Mouse (Mus musculus) olfactory bulb, adult 2 months (tissue): ENCODE measurements around the gene Eya4. TPM values are rescaled to one million over a fixed set of nuclear protein-coding genes. Genes with fewer than 3 reads are reported as not detected.

Experiments
- H3K27ac ChIP-seq: fragments of 200-500 bp; 2 replicates; pipeline ENCODE4 v1.5.1; 2012; ENCODE audit warnings: low read depth, low read length; ENCODE audit not compliant: insufficient read depth
- H3K4me1 ChIP-seq: fragments of 200-500 bp; 2 replicates; pipeline ENCODE4 v1.6.1; 2012; ENCODE audit warnings: low read length; ENCODE audit not compliant: control insufficient read depth, insufficient read depth
- H3K4me3 ChIP-seq: fragments of 200-500 bp; 2 replicates; pipeline ENCODE4 v1.5.1; 2012; ENCODE audit warnings: mild to moderate bottlenecking, low read depth, low read length, moderate library complexity; ENCODE audit not compliant: insufficient read depth
- CTCF ChIP-seq: fragments of 200-500 bp; IDR thresholded peaks from 2 replicates; pipeline ENCODE4 v1.5.1; 2012; ENCODE audit warnings: low read depth, mild to moderate bottlenecking, low read length, moderate library complexity; ENCODE audit not compliant: insufficient read depth
- POLR2A ChIP-seq: fragments of 200-500 bp; IDR thresholded peaks from 2 replicates; pipeline ENCODE4 v1.6.1; 2012; ENCODE audit warnings: mild to moderate bottlenecking, low read depth, low read length, moderate library complexity; ENCODE audit not compliant: insufficient read depth
- WGBS: fragments of 180-500 bp; shearing (Covaris S2); methylation state at CpG from one replicate; pipeline ENCODE4 v1.1.7; 2018; 5-methylcytosine and 5-hydroxymethylcytosine counted together
- polyA plus RNA-seq: library from polyadenylated mRNA; stranded (reverse); fragments of >200 nt; gene quantifications from 2 replicates; pipeline ENCODE4 v1.2.4, GENCODE M21; 2012; ENCODE audit warnings: low replicate concordance; ENCODE audit not compliant: missing spikeins, insufficient read depth, insufficient read length

The Eya4 gene
- polyA plus RNA-seq, 1 experiment = not detected

GRCm38 (mm10) chr10:23246485-23246884 is 104.1 kb downstream of the Eya4 start:
- TF ChIP-seq POLR2A (no peak), CTCF (no peak)
- no peak overlapping the region for H3K27ac ChIP-seq
- H3K4me1 ChIP-seq = no peaks in the 10 kb centered on the region
- no peak overlapping the region for H3K4me3 ChIP-seq
- WGBS = 70% methylated on average over 3 of the region's 3 CpGs

- Histone ChIP-seq H3K27ac (no peak overlapping the region), H3K4me3 (no peak overlapping the region), H3K4me1 (no peaks in the 10 kb centered on the region)
- 82% methylated on average over 11 of the region's 11 CpGs for WGBS
- no peak for TF ChIP-seq CTCF
- no peak for TF ChIP-seq POLR2A
Measured at GRCm38 (mm10) chr10:23236918-23237317, 113.7 kb downstream of the Eya4 start.

- 91% methylated on average over 4 of the region's 4 CpGs for WGBS
- Histone ChIP-seq H3K4me1 (no peaks in the 10 kb centered on the region), H3K4me3 (no peak overlapping the region), H3K27ac (no peak overlapping the region)
- TF ChIP-seq POLR2A (no peak), CTCF (no peak)
Measured at GRCm38 (mm10) chr10:23235405-23235804, 115.2 kb downstream of the Eya4 start.

- Histone ChIP-seq H3K4me3 (no peak overlapping the region), H3K27ac (no peak overlapping the region), H3K4me1 (no peaks in the 10 kb centered on the region)
- WGBS = 83% methylated on average over 6 of the region's 6 CpGs
- no peak for TF ChIP-seq CTCF
- TF ChIP-seq POLR2A = no peak
Measured at GRCm38 (mm10) chr10:23233425-23233824, 117.2 kb downstream of the Eya4 start.

DNA sequence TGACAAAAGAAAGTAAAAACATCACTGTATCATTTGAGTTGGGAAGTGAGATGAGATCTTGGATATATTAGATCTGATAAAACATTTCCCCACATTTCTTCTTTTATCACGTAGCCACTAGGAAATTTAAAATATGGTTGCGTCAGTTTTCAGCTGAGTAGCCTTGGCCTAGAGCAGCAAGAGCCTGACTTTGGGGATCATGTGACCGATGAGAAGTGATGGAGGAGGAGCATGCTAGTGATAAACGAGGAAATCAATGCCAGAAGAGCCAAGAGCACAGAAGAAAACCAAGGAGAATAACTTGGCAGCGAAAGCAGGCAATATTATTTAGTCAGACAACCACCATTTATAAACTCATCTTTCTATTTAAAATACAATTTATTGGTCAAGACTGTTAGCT is 119.7 kb downstream of the Eya4 start:
- WGBS = 84% methylated on average over 5 of the region's 5 CpGs
- TF ChIP-seq POLR2A = no peak
- no peak for TF ChIP-seq CTCF
- no peak overlapping the region for H3K27ac ChIP-seq
- no peaks in the 10 kb centered on the region for H3K4me1 ChIP-seq
- H3K4me3 ChIP-seq = no peak overlapping the region

DNA sequence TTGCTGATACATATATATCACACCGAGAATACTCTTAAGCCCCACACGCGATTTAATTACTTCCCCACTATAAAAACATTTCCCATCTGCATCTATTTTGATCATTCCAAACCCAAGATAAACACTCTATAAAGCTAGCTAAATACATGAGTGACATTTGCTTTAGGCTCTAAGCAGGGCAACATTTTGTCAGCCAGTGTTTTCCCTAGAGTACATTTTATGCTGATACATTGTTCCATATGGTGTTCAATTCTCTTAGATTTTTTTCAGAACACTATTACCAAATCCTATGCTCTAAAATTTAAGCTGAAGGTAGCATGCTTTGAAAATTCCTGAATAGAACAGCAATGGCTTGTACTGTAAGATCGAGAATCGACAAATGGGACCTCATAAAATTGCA is 127.2 kb downstream of the Eya4 start:
- WGBS = 83% methylated on average over 5 of the region's 5 CpGs
- TF ChIP-seq CTCF = no peak
- H3K4me1 ChIP-seq = no peaks in the 10 kb centered on the region
- no peak overlapping the region for H3K4me3 ChIP-seq
- no peak overlapping the region for H3K27ac ChIP-seq

GRCm38 (mm10) chr10:23220432-23220831 is 130.2 kb downstream of the Eya4 start:
- WGBS = 29% methylated on average over 3 of the region's 3 CpGs
- Histone ChIP-seq H3K4me1 (no peaks in the 10 kb centered on the region), H3K27ac (no peak overlapping the region), H3K4me3 (no peak overlapping the region)
- TF ChIP-seq CTCF (no peak), POLR2A (no peak)

DNA sequence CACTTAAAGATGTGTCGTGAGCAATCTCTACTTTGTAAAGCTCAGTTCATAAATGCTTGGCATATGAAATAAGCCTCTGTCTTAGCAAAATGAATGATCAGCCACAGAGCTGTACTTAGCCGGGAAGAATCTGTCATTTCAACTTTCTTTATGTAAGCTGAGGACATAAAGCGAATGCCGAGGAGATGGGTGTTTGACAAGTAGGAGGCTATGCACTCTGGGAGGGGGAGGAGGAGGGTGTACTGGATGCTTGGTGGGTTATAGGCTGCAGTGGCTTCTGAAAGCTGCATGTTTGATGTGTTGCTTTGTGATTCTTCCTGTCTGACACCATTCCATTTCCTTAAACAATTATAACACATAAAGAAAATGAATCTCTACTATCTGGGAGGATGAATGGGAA is 133.8 kb downstream of the Eya4 start:
- no peak overlapping the region for H3K27ac ChIP-seq
- WGBS = 74% methylated on average over 4 of the region's 4 CpGs
- no peaks in the 10 kb centered on the region for H3K4me1 ChIP-seq
- no peak overlapping the region for H3K4me3 ChIP-seq
- no peak for TF ChIP-seq POLR2A
- no peak for TF ChIP-seq CTCF

- no peak for TF ChIP-seq POLR2A
- TF ChIP-seq CTCF = no peak
- 81% methylated on average over 2 of the region's 2 CpGs for WGBS
- Histone ChIP-seq H3K4me3 (no peak overlapping the region), H3K27ac (no peak overlapping the region), H3K4me1 (no peaks in the 10 kb centered on the region)
Measured at GRCm38 (mm10) chr10:23211381-23211780, 139.2 kb downstream of the Eya4 start.

DNA sequence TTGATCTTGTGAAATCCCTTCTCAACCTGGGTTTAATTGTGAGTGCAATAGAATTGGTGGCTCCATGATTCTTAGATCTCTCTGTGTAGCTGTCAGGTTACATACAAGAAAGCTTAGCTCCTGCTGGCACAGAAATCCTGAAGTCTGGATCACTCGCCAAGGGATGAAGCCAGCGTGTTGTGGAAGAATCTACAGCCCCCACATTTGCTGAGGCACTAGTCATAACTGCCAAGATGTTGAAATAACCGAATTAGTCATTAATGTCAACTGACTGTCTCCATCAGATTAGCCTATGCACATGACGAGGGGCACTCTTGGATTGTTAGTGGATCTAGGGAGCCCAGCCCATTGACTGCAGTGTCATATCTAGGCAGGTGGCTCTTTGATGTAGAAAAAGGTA is 146.7 kb downstream of the Eya4 start:
- Histone ChIP-seq H3K4me1 (no peaks in the 10 kb centered on the region), H3K4me3 (no peak overlapping the region), H3K27ac (no peak overlapping the region)
- TF ChIP-seq POLR2A = no peak
- TF ChIP-seq CTCF = no peak
- whole genome bisulfite sequencing = 39% methylated on average over 4 of the region's 4 CpGs
